Mouse (Mus musculus) embryonic stem cell, embryonic (primary cell): ENCODE measurements around the gene Itgal.

Source experiments
- CTCF ChIA-PET, 4 experiments: fragments of 300-600 bp in 2 of 4; fragments of 350-600 bp in 2 of 4; sonication (Branson Sonifier 250); formaldehyde crosslinking; loops; one replicate each; lab custom pipeline; 2022; ENCODE audit warnings: inconsistent platforms in 2 of 4; lab: Charles Lee
- POLR2A ChIA-PET, 4 experiments: fragments of 300-600 bp in 2 of 4; fragments of 350-600 bp in 2 of 4; sonication (Branson Sonifier 250); formaldehyde crosslinking; loops; one replicate each; lab custom pipeline; 2022; ENCODE audit warnings: antibody characterized with exemption in 4 of 4, inconsistent platforms in 1 of 4; lab: Charles Lee

Gene Itgal

DNA sequence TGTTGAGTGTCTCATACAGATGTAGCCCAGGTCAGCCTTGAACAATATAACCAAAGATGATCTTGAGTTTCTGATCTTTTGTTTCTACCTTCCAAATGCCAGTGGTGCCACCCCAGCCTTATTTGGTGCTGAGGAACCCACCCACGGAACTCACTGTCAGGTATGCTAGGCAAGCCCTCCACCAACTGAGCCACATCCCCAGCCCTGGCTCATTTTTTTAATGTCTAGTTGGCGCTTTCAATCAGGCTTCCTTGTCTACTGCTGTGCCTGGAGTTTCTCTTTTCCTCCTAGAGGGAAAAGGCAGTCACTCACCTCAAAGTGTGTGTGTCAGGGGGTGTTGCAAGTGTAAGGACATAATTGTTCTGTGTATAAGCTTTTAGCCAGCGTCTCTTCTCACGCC, 25.0 kb upstream of the Itgal start:
- CTCF ChIA-PET = interaction anchor here in 1 of 4 experiments (0.6 kb wide), 1 partner anchor 13 kb away, joined by 4 read pairs; no protein-coding TSS in a partner anchor
- POLR2A ChIA-PET = interaction anchor here in 3 of 4 experiments (1.0 to 3.8 kb wide), 7 partner anchors 9 to 38 kb away, joined by 3 to 35 read pairs (median 8); partner anchors contain the start of genes Dctpp1 (in 3 of the 3) and Zfp771 (in 1 of the 3)

- POLR2A ChIA-PET = interaction anchor here (0.6 to 3.8 kb wide), 29 partner anchors 8 to 473 kb away, joined by 3 to 35 read pairs (median 4); partner anchors contain the start of genes Dctpp1 (in 3 of the 4), Zfp771 (in 3 of the 4), Sept1 (in 2 of the 4) and Zfp553 (in 2 of the 4)
- CTCF ChIA-PET = interaction anchor here in 2 of 4 experiments (0.7 to 1.0 kb wide), 2 partner anchors 12 to 39 kb away, joined by 3 read pairs; partner anchors contain the start of gene Dctpp1 (in 1 of the 2)
Observed at GRCm38 (mm10) chr7:127272566-127272965, 23.5 kb upstream of the Itgal start.

DNA sequence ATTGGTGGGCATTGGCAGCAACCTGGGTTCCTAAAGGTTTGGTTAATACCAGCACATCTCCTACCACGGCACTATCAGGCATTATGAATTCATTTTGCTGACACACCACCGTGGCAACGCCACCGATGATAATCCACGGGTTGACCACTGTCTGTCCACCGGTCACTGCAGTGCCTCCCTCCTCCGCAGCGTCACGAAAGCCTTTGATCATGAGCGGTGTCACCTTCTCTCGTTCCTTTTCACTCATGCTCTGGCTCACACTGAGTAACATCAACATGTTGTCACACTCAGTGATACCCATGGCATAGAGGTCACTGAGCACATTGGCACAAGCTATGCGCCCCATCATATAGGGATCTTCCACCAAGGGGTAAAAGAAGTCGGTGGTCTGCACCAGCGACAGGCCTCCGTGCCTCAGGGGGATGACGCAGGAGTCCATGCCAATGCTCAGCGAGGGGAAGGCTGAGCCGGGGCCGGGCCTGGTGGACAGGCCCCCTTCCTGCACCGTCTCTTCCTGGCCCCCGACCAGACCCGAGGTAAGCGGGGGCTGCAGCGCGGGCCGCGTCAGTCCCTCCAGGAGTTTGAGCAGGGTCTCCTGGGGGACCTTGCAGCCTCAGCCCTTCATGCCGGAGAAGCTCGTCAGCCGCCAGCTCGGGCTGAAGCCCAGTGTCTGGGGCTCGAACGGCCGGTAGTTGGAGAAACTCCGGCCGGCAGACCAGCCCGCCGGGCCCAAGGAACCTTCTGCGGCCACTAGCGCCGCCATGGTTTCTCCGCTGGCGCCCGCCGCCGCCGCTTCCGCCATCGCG, 22.7 kb upstream of the Itgal start:
- ChIA-PET CTCF (interaction anchor here in 2 of 4 experiments (0.9 to 1.2 kb wide), 3 partner anchors 11 to 13 kb away, joined by 3 read pairs; partner anchors contain the start of gene Dctpp1 (in 1 of the 2)), POLR2A (interaction anchor here in 3 of 4 experiments (0.5 to 3.8 kb wide), 53 partner anchors 7 to 763 kb away, joined by 3 to 35 read pairs (median 4); partner anchors contain the start of genes Dctpp1 (in 3 of the 3), Zfp771 (in 3 of the 3), Itgal (in 2 of the 3) and Sept1 (in 2 of the 3))

- CTCF ChIA-PET = interaction anchor here in 2 of 4 experiments (0.9 to 1.2 kb wide), 2 partner anchors 12 to 14 kb away, joined by 3 read pairs; partner anchors contain the start of gene Dctpp1 (in 1 of the 2)
- POLR2A ChIA-PET = interaction anchor here in 3 of 4 experiments (0.5 to 3.8 kb wide), 48 partner anchors 8 to 693 kb away, joined by 3 to 35 read pairs (median 4); partner anchors contain the start of genes Dctpp1 (in 3 of the 3), Itgal (in 2 of the 3), Sept1 (in 2 of the 3) and Zfp553 (in 2 of the 3)
Observed at GRCm38 (mm10) chr7:127273925-127274789, 21.9 kb upstream of the Itgal start, which contains the start of gene Sephs2. Sephs2 (minus strand) TSS chr7:127274055.

DNA sequence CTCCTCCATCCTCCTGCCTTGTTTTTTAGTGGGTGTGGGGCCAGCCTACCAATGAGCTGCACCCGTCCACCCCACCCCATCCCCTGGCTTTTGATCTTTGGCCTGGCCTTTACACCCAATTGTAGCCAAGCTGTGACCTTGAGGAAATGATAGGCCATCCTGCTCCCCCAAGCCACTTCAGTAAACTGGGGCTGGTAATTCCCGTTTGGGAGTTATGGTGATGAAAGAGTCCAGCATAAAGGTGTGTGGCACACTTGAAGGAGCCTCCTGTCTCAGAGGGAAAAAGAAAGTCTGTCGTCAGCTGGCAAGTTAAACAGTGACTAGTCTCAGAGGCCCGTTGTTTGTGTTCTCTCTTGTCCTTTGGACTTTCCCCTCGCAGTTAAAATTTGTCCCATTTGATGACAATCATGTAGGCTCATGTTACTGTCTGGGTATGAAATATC, 19.5 kb upstream of the Itgal start:
- ChIA-PET POLR2A (interaction anchor here in 2 of 4 experiments (0.8 to 1.4 kb wide), 4 partner anchors 10 to 23 kb away, joined by 3 to 6 read pairs (median 4); no protein-coding TSS in a partner anchor), CTCF (no interaction called here)

GRCm38 (mm10) chr7:127278311-127278710, 17.7 kb upstream of the Itgal start:
- POLR2A ChIA-PET = interaction anchor here in 3 of 4 experiments (0.5 to 1.7 kb wide), 17 partner anchors 10 to 475 kb away, joined by 3 to 7 read pairs (median 3); partner anchors contain the start of genes Sept1 (in 2 of the 3), Zfp553 (in 2 of the 3), Dctpp1 (in 1 of the 3) and Zfp771 (in 1 of the 3)
- CTCF ChIA-PET = interaction anchor here (0.5 to 2.5 kb wide), 9 partner anchors 8 to 547 kb away, joined by 3 to 15 read pairs (median 4); partner anchors contain the start of gene Dctpp1 (in 2 of the 4)

- CTCF ChIA-PET = interaction anchor here in 3 of 4 experiments (0.6 to 2.5 kb wide), 5 partner anchors 20 to 549 kb away, joined by 3 to 10 read pairs (median 3); partner anchors contain the start of genes Dctpp1 (in 1 of the 3) and Zfp771 (in 1 of the 3)
- POLR2A ChIA-PET = interaction anchor here in 2 of 4 experiments (0.8 to 2.3 kb wide), 4 partner anchors 20 to 30 kb away, joined by 3 to 7 read pairs (median 4); partner anchors contain the start of gene Dctpp1 (in 1 of the 2)
Observed at GRCm38 (mm10) chr7:127280092-127280491, 16.0 kb upstream of the Itgal start.

GRCm38 (mm10) chr7:127281114-127281513, 14.9 kb upstream of the Itgal start:
- CTCF ChIA-PET = interaction anchor here in 2 of 4 experiments (0.6 to 0.8 kb wide), 2 partner anchors 11 to 21 kb away, joined by 3 to 4 read pairs; partner anchors contain the start of gene Dctpp1 (in 1 of the 2)
- POLR2A ChIA-PET = interaction anchor here in 3 of 4 experiments (0.5 to 2.3 kb wide), 5 partner anchors 8 to 254 kb away, joined by 3 to 7 read pairs (median 3); partner anchors contain the start of gene Dctpp1 (in 1 of the 3)

DNA sequence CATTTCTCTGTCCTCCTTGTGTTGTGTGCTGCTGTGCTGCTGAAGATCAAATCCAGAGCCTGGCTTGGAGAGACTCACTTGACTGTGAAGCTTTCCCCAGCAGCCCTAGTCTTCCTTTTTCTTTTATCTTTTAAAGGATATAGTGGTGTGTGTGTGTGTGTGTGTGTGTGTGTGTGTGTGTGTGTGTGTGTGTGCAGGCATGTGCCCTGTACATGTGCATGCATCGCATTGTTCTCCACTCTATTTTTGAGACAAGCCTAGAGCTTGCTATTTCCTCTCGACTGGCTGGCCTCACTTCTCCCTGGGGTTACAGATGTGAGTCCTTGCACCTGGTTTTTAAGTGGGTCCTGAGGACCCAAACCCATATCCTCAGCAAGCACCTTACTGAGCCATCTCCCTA, 13.9 kb upstream of the Itgal start:
- POLR2A ChIA-PET = no interaction called here
- CTCF ChIA-PET = interaction anchor here in 3 of 4 experiments (0.6 to 1.0 kb wide), 5 partner anchors 22 to 667 kb away, joined by 3 to 5 read pairs (median 4); partner anchors contain the start of gene Dctpp1 (in 1 of the 3)

DNA sequence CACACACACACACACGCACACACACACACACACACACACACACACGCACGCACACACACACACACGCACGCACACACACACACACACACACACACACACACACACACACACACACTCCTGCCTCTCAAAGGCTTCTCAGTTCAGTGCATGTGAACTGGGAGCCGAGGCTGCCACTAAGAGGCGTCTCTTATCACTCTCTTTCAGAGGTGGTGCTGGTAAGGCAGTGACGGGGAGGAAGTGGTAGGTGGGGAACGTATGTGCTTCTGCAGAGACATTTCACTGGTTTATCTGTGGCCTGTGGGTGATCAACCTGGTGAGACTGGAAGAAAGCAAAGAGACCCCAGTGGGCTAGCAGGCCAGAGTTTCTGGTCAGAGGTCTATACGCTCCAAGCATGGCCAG, 10.9 kb upstream of the Itgal start:
- ChIA-PET CTCF (interaction anchor here in 1 of 4 experiments (0.9 kb wide), 1 partner anchor 229 kb away, joined by 4 read pairs; no protein-coding TSS in a partner anchor), POLR2A (interaction anchor here in 1 of 4 experiments (1.1 kb wide), 1 partner anchor 25 kb away, joined by 3 read pairs; the partner anchor contains the start of gene Dctpp1)

- POLR2A ChIA-PET = interaction anchor here in 1 of 4 experiments (2.1 kb wide), 1 partner anchor 14 kb away, joined by 5 read pairs; the partner anchor contains the start of gene Sephs2
- CTCF ChIA-PET = no interaction called here
Observed at GRCm38 (mm10) chr7:127287940-127288339, 8.1 kb upstream of the Itgal start.

DNA sequence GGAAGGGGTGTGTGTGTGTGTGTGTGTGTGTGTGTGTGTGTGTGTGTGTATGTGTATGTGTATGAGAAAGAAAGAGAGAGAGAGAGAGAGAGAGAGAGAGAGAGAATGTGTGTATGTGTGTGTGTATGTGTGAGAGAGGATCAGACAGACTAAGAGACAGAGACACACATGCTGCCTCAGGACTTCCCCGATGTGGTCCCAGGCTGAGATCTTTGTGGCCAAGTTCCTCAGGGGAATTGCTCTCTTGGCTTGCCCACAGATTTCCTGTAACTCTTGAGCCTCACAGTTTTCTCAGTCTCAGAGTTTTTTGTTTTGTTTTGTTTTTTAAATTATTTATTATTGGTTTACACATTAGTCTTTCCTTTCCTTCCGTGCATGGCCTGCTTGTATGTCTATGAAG, 6.8 kb upstream of the Itgal start:
- ChIA-PET POLR2A (interaction anchor here in 3 of 4 experiments (0.7 to 2.1 kb wide), 5 partner anchors 12 to 309 kb away, joined by 3 to 5 read pairs (median 4); partner anchors contain the start of genes Dctpp1 (in 1 of the 3) and Sephs2 (in 1 of the 3)), CTCF (interaction anchor here in 1 of 4 experiments (0.8 kb wide), 1 partner anchor 401 kb away, joined by 3 read pairs; no protein-coding TSS in a partner anchor)

DNA sequence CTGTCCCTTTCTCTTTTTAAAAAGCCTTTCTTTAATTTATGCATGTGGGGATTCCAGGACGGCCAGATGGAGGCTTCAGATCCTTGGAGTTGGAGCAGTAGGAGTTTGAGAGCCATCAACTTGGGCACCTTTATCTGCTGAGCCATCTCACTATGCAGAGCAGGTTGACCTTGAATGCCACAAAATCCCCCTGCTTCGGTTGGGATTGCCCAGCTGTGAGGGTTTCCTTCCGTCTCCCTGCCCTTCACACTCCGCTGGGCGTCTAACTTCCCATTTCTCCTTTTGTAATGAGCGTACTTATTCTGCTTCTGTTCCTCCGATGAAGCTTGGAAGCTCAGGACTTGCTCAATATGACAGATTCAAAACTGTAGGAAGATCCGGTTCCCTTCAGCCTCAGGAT, 5.9 kb upstream of the Itgal start:
- ChIA-PET CTCF (no interaction called here), POLR2A (interaction anchor here in 2 of 4 experiments (0.9 to 1.5 kb wide), 3 partner anchors 11 to 36 kb away, joined by 3 to 4 read pairs (median 3); partner anchors contain the start of gene Dctpp1 (in 1 of the 2))

DNA sequence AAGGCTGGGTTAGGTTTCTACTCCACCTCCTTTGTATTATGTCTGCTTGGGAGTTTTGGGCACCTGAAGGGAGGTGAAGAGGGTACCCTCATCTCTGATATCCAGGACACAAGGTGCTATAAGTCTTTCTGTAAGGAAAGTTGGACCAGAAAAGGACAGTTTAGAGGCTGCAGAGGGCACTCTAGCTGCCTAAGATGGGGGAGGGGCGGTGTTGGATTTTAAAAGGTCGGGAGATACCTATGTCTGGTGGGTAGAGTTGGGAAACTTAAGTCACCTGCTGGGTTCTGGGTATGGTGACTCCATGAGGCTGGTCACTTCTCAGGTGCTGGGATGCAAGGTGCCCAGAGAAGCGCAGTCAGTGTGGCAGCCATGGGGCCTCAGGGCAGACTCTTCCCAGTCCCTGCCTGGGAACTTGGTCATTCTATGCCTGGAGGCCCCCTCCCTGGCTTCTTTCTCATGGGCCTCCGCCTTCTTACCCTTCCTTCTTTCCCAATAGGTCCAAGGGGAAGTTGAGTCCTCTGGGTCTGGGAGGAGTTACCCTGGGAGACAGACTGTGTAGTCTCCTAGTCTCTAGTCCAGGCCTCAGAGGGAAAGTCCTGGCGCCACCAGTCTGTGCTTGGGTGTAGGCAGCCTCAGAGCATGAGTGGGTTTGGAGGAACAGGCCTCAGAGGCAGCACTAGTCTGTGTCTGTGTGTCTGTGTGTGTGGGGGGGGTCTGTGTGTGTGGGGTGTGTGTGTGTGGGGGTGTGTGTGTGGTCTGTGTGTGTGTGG, 911 bp downstream of the Itgal start:
- POLR2A ChIA-PET = interaction anchor here in 3 of 4 experiments (0.7 to 1.9 kb wide), 4 partner anchors 11 to 55 kb away, joined by 3 to 7 read pairs (median 3); partner anchors contain the start of gene Sephs2 (in 1 of the 3)
- CTCF ChIA-PET = interaction anchor here in 2 of 4 experiments (0.6 to 1.6 kb wide), 2 partner anchors 13 to 18 kb away, joined by 4 to 7 read pairs; no protein-coding TSS in a partner anchor

DNA sequence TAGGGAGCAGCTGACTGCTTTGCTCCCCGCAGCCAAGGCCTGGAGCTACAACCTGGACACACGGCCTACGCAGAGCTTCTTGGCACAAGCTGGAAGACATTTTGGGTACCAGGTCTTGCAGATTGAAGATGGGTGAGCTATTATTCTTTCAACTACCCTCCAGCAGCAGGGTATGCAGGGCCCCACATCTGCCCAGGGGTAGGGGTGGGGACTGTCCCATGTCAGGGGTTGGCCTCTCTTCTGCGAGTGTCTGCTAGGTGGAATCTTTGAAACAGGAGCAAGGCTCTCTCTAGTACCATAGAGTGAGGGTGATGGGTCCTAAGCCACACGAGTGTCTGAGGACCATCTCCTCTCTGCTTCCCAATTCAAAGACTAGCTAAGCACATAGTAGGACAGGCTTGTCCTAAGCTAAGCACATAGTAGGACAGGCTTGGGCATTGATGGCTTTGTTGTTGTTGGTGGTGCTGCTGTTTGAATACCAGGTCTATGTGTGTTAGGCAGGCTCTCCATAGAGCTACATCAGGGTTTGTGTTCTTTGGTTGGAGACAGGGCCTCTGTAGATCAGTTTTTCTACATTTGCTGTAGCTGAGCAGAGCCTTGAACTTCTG, 1.6 kb downstream of the Itgal start:
- POLR2A ChIA-PET = interaction anchor here in 3 of 4 experiments (0.7 to 1.3 kb wide), 4 partner anchors 11 to 54 kb away, joined by 3 read pairs; partner anchors contain the start of gene Zfp771 (in 1 of the 3)
- CTCF ChIA-PET = interaction anchor here in 2 of 4 experiments (0.6 to 0.9 kb wide), 2 partner anchors 19 to 66 kb away, joined by 4 read pairs; no protein-coding TSS in a partner anchor
